ENCODE assay signal across 8 mouse cellular contexts in genomic region chr9:83956632-83957314, GRCm38 (mm10). TPM values are rescaled to one million over a fixed set of nuclear protein-coding genes. Genes with fewer than 3 reads are reported as not detected.
A peak's percentile ranks its signal among the peaks of the same experiment; 100 is the strongest.
DNase-seq lines count a peak whose midpoint lies in the region; ATAC-seq and TF ChIP-seq lines count a peak whose summit lies in the region.

No protein-coding gene starts in this region.

- 57% methylated on average over 15 of the region's 15 CpGs for WGBS in embryonic facial prominence, embryonic 11.5 days
- WGBS in limb, embryonic 10.5 days = 58% methylated on average over 15 of the region's 15 CpGs
- 55% methylated on average over 15 of the region's 15 CpGs for WGBS in midbrain, embryonic 13.5 days
- 52% methylated on average over 15 of the region's 15 CpGs for WGBS in small intestine, adult 2 months

- no peaks in the 10 kb centered on the region for H3K9me3 ChIP-seq in embryonic facial prominence, embryonic 11.5 days (replicated peaks; ENCODE audit: control insufficient read depth, low read length)
- H3K9me3 ChIP-seq in limb, embryonic 10.5 days (replicated peaks) = no peaks in the 10 kb centered on the region
- H3K9me3 ChIP-seq in midbrain, embryonic 13.5 days = no peaks in the 10 kb centered on the region; the same call in 1 of the 2 replicates

- no peaks in the 10 kb centered on the region for H3K36me3 ChIP-seq in embryonic facial prominence, embryonic 11.5 days (replicated peaks; ENCODE audit: control insufficient read depth, insufficient read depth, low read depth, low read length)
- peaks cover 11% of the 10 kb centered on the region for H3K36me3 ChIP-seq in limb, embryonic 10.5 days
- H3K36me3 ChIP-seq in midbrain, embryonic 13.5 days = 0 out of 2 replicates have a peak, but pooled peaks cover 6% of the 10 kb centered on the region
- H3K36me3 ChIP-seq in small intestine, adult 2 months (ENCODE audit: control insufficient read depth, insufficient read depth, low read length) = no peaks in the 10 kb centered on the region

- peak; percentile 9 for DNase-seq in 3134 (ENCODE audit: extremely low read depth, insufficient read length, low spot score)
- DNase-seq in adrenal gland, postnatal 14 days = peak; percentile 85
- DNase-seq in embryonic facial prominence, embryonic 11.5 days (ENCODE audit: low spot score) = peak; percentile 89
- DNase-seq in heart, adult 18-20 months = peak; percentile 64 to 89
- DNase-seq in kidney, adult 18-20 months = peak; percentile 81
- DNase-seq in limb, embryonic 10.5 days (ENCODE audit: low spot score) = peak; percentile 80

- no peaks in the 10 kb centered on the region for H3K4me1 ChIP-seq in embryonic facial prominence, embryonic 11.5 days (ENCODE audit: control insufficient read depth, insufficient read depth, low read length)
- no peaks in the 10 kb centered on the region for H3K4me1 ChIP-seq in limb, embryonic 10.5 days
- H3K4me1 ChIP-seq in midbrain, embryonic 13.5 days (replicated peaks) = 0 out of 2 replicates have a peak, but pooled peaks cover 2% of the 10 kb centered on the region
- H3K4me1 ChIP-seq in small intestine, adult 2 months (ENCODE audit: control insufficient read depth, insufficient read depth, insufficient read length, low read length) = no peaks in the 10 kb centered on the region

- H3K27ac ChIP-seq in embryonic facial prominence, embryonic 11.5 days (replicated peaks; ENCODE audit: low read depth, low read length) = no peak overlapping the region
- no peak overlapping the region for H3K27ac ChIP-seq in limb, embryonic 10.5 days
- no peak overlapping the region for H3K27ac ChIP-seq in midbrain, embryonic 13.5 days
- H3K27ac ChIP-seq in small intestine, adult 2 months (ENCODE audit: insufficient read depth, low read depth, low read length) = no peak overlapping the region

- no peak overlapping the region for H3K4me3 ChIP-seq in embryonic facial prominence, embryonic 11.5 days (ENCODE audit: low read depth, low read length)
- no peak overlapping the region for H3K4me3 ChIP-seq in limb, embryonic 10.5 days
- H3K4me3 ChIP-seq in midbrain, embryonic 13.5 days (replicated peaks) = no peak overlapping the region
- H3K4me3 ChIP-seq in small intestine, adult 2 months (ENCODE audit: low read depth, low read length) = no peak overlapping the region

- H3K27me3 ChIP-seq in embryonic facial prominence, embryonic 11.5 days (ENCODE audit: control insufficient read depth, insufficient read depth, low read length) = no peaks in the 10 kb centered on the region
- H3K27me3 ChIP-seq in limb, embryonic 10.5 days (ENCODE audit: low read depth, poor library complexity, severe bottlenecking) = no peaks in the 10 kb centered on the region
- no peaks in the 10 kb centered on the region for H3K27me3 ChIP-seq in midbrain, embryonic 13.5 days
- H3K27me3 ChIP-seq in small intestine, adult 2 months (ENCODE audit: control insufficient read depth, insufficient read depth, low read length) = no peaks in the 10 kb centered on the region

- peak; percentile 83; the same call in 1 of the 2 replicates for TF ChIP-seq CTCF in small intestine, adult 2 months (IDR thresholded peaks at IDR 0.05; ENCODE audit: extremely low read depth, insufficient read length, insufficient replicate concordance, low read depth, low read length)

- peak; percentile 79 for ATAC-seq in embryonic facial prominence, embryonic 11.5 days (replicated peaks; ENCODE audit: insufficient number of reproducible peaks, low FRiP score, low TSS enrichment, low read depth)
- ATAC-seq in midbrain, embryonic 13.5 days = peak; percentile 89

- no peak for TF ChIP-seq POLR2A in small intestine, adult 2 months (IDR thresholded peaks at IDR 0.05; ENCODE audit: low read depth, low read length)

- no peak overlapping the region for H3K4me2 ChIP-seq in embryonic facial prominence, embryonic 11.5 days (ENCODE audit: low read depth, low read length)
- no peak overlapping the region for H3K4me2 ChIP-seq in midbrain, embryonic 13.5 days (replicated peaks)

- H3K9ac ChIP-seq in embryonic facial prominence, embryonic 11.5 days (replicated peaks; ENCODE audit: low read length) = no peak overlapping the region; the same call in 1 of the 2 replicates
- H3K9ac ChIP-seq in midbrain, embryonic 13.5 days (replicated peaks) = no peak overlapping the region

RNA-seq across cellular contexts. Expression of gene Bckdhb, which starts 31.8 kb away (rescaled TPM):
- 193 and 200 TPM in 2 replicates for total RNA-seq in adrenal gland, postnatal 14 days (2021)
- 68.0 and 83.8 TPM in 2 replicates for polyA plus RNA-seq in embryonic facial prominence, embryonic 11.5 days (2014; fragmentation: Nextera tagmentation; extraction: Ambion mirVana)
- 100 to 1,000 TPM in 1 of 2 experiments, 10 to 100 TPM in 1; 91.8 to 106 TPM for total RNA-seq in heart, adult 18-20 months (2021)
- 68.6 and 68.7 TPM in 2 replicates for polyA plus RNA-seq in limb, embryonic 10.5 days (2016; fragmentation: Nextera tagmentation; extraction: Ambion mirVana)
- polyA plus RNA-seq in midbrain, embryonic 13.5 days (2015; fragmentation: Nextera tagmentation; extraction: Ambion mirVana) = 31.0 and 31.4 TPM in 2 replicates
- 2.3 and 3.2 TPM in 2 replicates for polyA plus RNA-seq in small intestine, adult 2 months (2012; rRNA removed)

Comparison
In these comparisons a context has a peak if more than half of its experiments do, and no peak if none do; other contexts are left out.
1. DNase-seq: peak in every context shown above with its lines; median percentile 89 in embryonic facial prominence, embryonic 11.5 days; 85 in adrenal gland, postnatal 14 days; 81 in kidney, adult 18-20 months; 80 in limb, embryonic 10.5 days; 76 in heart, adult 18-20 months; 9 in 3134.